Mouse (Mus musculus) heart, embryonic 14.5 days (tissue): Measurements from ENCODE around the gene Fgd4. TPM values are rescaled to one million over a fixed set of nuclear protein-coding genes. Genes with fewer than 3 reads are reported as not detected.

ENCODE experiments used
- ATAC-seq: fragments of 200-750 bp; cut with Nextera tagmentation; 2 replicates; pipeline ENCODE4 v1.8.0; 2017; ENCODE audit warnings: low read depth, moderate TSS enrichment; ENCODE audit not compliant: insufficient number of reproducible peaks, insufficient read depth, low FRiP score
- H3K27ac ChIP-seq, 2 experiments: fragments of 200-500 bp in 1 of 2; fragments of 300-500 bp in 1 of 2; sonication (generic) in 1 of 2; replicated peaks in 1 of 2; 2 replicates each; pipeline ENCODE4 v1.5.1; 2012 to 2014; ENCODE audit warnings: low read depth in 2 of 2, low read length in 2 of 2, control low read depth in 1 of 2, mild to moderate bottlenecking in 1 of 2, mixed read lengths in 1 of 2; ENCODE audit not compliant: control insufficient read depth in 1 of 2, insufficient read depth in 1 of 2
- H3K27me3 ChIP-seq: fragments of 300-500 bp; sonication (generic); 2 replicates; pipeline ENCODE4 v1.6.1; 2014; ENCODE audit warnings: mild to moderate bottlenecking, low read length, control low read depth; ENCODE audit not compliant: control insufficient read depth, insufficient read depth
- H3K36me3 ChIP-seq: fragments of 300-500 bp; sonication (generic); 2 replicates; pipeline ENCODE4 v1.6.1; 2014; ENCODE audit warnings: mild to moderate bottlenecking, control low read depth, low read length, mixed read lengths; ENCODE audit not compliant: control insufficient read depth, insufficient read depth
- H3K4me1 ChIP-seq, 2 experiments: fragments of 200-500 bp in 1 of 2; fragments of 300-500 bp in 1 of 2; sonication (generic) in 1 of 2; 2 replicates each; pipeline ENCODE4 v1.6.1; 2012 to 2014; ENCODE audit warnings: low read length in 2 of 2, control low read depth in 1 of 2, mixed read lengths in 1 of 2; ENCODE audit not compliant: control insufficient read depth in 2 of 2, insufficient read depth in 2 of 2
- H3K4me2 ChIP-seq: fragments of 300-500 bp; sonication (generic); 2 replicates; pipeline ENCODE4 v1.6.1; 2014; ENCODE audit warnings: mild to moderate bottlenecking, low read length
- H3K4me3 ChIP-seq, 2 experiments: fragments of 200-500 bp in 1 of 2; fragments of 300-500 bp in 1 of 2; sonication (generic) in 1 of 2; 2 replicates each; pipeline ENCODE4 v1.5.1; 2012 to 2014; ENCODE audit warnings: low read length in 2 of 2, mild to moderate bottlenecking in 2 of 2, control low read depth in 1 of 2, low read depth in 1 of 2, moderate library complexity in 1 of 2; ENCODE audit not compliant: control insufficient read depth in 1 of 2, insufficient read depth in 1 of 2
- H3K9ac ChIP-seq: fragments of 300-500 bp; sonication (generic); 2 replicates; pipeline ENCODE4 v1.6.1; 2014; ENCODE audit warnings: mild to moderate bottlenecking, low read length
- H3K9me3 ChIP-seq: fragments of 300-500 bp; sonication (generic); 2 replicates; pipeline ENCODE4 v1.6.1; 2016; ENCODE audit warnings: low read length, control low read depth; ENCODE audit not compliant: control insufficient read depth
- WGBS: fragments of 180-500 bp; shearing (Covaris S2); extraction: QIAGEN DNeasy Blood & Tissue Kit; methylation state at CpG from one replicate; pipeline ENCODE4 v1.1.7; 2014; 5-methylcytosine and 5-hydroxymethylcytosine counted together
- polyA plus RNA-seq: library from polyadenylated mRNA; unstranded; fragments of >200 nt; fragmentation: Nextera tagmentation; extraction: Ambion mirVana; gene quantifications from 2 replicates; pipeline ENCODE4 v1.2.1, GENCODE M21; 2014

The Fgd4 gene
- 14.9 and 15.7 TPM in 2 replicates for polyA plus RNA-seq

GRCm38 (mm10) chr16:16600461-16600860, at the start of gene Fgd4:
Fgd4 (minus strand) TSS chr16:16600549.
- H3K27me3 ChIP-seq: no peaks in the 10 kb centered on the region
- H3K4me2 ChIP-seq: peak within 1 kb of the TSS; percentile 96
- peaks cover 0 to 2% of the 10 kb centered on the region in 2 experiments; a peak in 1 of 4 replicates for H3K4me1 ChIP-seq
- peak within 1 kb of the TSS in 1 of 2 experiments; percentile 39; a peak in 3 of 4 replicates for H3K27ac ChIP-seq
- peak within 1 kb of the TSS; percentile 80 for H3K9ac ChIP-seq
- ATAC-seq: no peak
- WGBS: 56% methylated on average over 5 of the region's 5 CpGs
- no peaks in the 10 kb centered on the region for H3K9me3 ChIP-seq
- H3K36me3 ChIP-seq: no peaks in the 10 kb centered on the region
- peak within 1 kb of the TSS; percentile 65 to 89 for H3K4me3 ChIP-seq

- Histone ChIP-seq H3K4me3 (no peak overlapping the region), H3K9me3 (no peaks in the 10 kb centered on the region), H3K27me3 (no peaks in the 10 kb centered on the region), H3K36me3 (no peaks in the 10 kb centered on the region), H3K4me1 (no peaks in the 10 kb centered on the region), H3K9ac (no peak overlapping the region), H3K27ac (no peak overlapping the region), H3K4me2 (no peak overlapping the region)
- WGBS: 70% methylated on average over 1 of the region's 1 CpGs
- no peak for ATAC-seq
These were observed 44.8 kb upstream of the Fgd4 start for GRCm38 (mm10) chr16:16645148-16645547.

GRCm38 (mm10) chr16:16633730-16634129, 33.4 kb upstream of the Fgd4 start:
- Histone ChIP-seq H3K27me3 (no peaks in the 10 kb centered on the region), H3K4me3 (no peak overlapping the region), H3K27ac (no peak overlapping the region), H3K4me2 (no peak overlapping the region), H3K36me3 (no peaks in the 10 kb centered on the region), H3K9ac (no peak overlapping the region), H3K4me1 (no peaks in the 10 kb centered on the region), H3K9me3 (peaks cover 6% of the 10 kb centered on the region; the same call in 1 of the 2 replicates)
- no peak for ATAC-seq

GRCm38 (mm10) chr16:16599586-16600401, 555 bp downstream of the Fgd4 start:
- WGBS: under 1% methylated on average over 75 of the region's 77 CpGs

GRCm38 (mm10) chr16:16596582-16596981, 3.8 kb downstream of the Fgd4 start:
- Histone ChIP-seq H3K4me2 (no peak overlapping the region), H3K27me3 (no peaks in the 10 kb centered on the region), H3K9ac (no peak overlapping the region), H3K27ac (no peak overlapping the region), H3K4me1 (peaks cover 0 to 2% of the 10 kb centered on the region in 2 experiments; a peak in 1 of 4 replicates), H3K36me3 (no peaks in the 10 kb centered on the region), H3K4me3 (no peak overlapping the region), H3K9me3 (no peaks in the 10 kb centered on the region)
- no peak for ATAC-seq

More at GRCm38 (mm10) chr16:16599586-16600401, 555 bp downstream of the Fgd4 start:
- Histone ChIP-seq H3K9ac (peak overlapping the region; percentile 80), H3K4me2 (peak overlapping the region; percentile 96), H3K9me3 (no peaks in the 10 kb centered on the region), H3K36me3 (no peaks in the 10 kb centered on the region), H3K4me1 (peaks cover 0 to 2% of the 10 kb centered on the region in 2 experiments; a peak in 1 of 4 replicates), H3K27ac (peak overlapping the region in 1 of 2 experiments; percentile 39; a peak in 3 of 4 replicates), H3K27me3 (no peaks in the 10 kb centered on the region), H3K4me3 (peak overlapping the region; percentile 65 to 89)
- peak; percentile 88 for ATAC-seq

GRCm38 (mm10) chr16:16592622-16593021, 7.7 kb downstream of the Fgd4 start:
- Histone ChIP-seq H3K36me3 (no peaks in the 10 kb centered on the region), H3K4me2 (no peak overlapping the region), H3K9me3 (no peaks in the 10 kb centered on the region), H3K27me3 (no peaks in the 10 kb centered on the region), H3K4me3 (no peak overlapping the region), H3K4me1 (no peaks in the 10 kb centered on the region), H3K27ac (no peak overlapping the region), H3K9ac (no peak overlapping the region)
- no peak for ATAC-seq

- 49% methylated on average over 4 of the region's 4 CpGs for WGBS
- H3K9me3 ChIP-seq: no peaks in the 10 kb centered on the region
- H3K4me2 ChIP-seq: no peak overlapping the region
- no peak overlapping the region for H3K4me3 ChIP-seq
- H3K9ac ChIP-seq: no peak overlapping the region
- no peak overlapping the region for H3K27ac ChIP-seq
- peaks cover 0 to 3% of the 10 kb centered on the region in 2 experiments; a peak in 1 of 4 replicates for H3K4me1 ChIP-seq
- no peaks in the 10 kb centered on the region for H3K36me3 ChIP-seq
- H3K27me3 ChIP-seq: no peaks in the 10 kb centered on the region
- 0 out of 2 replicates have a peak, but pooled peaks have one; percentile 59 for ATAC-seq
These were observed 15.8 kb downstream of the Fgd4 start for GRCm38 (mm10) chr16:16584409-16585032.
